ENCODE assay signal across 8 mouse cellular contexts in genomic region chr14:25607968-25608491, GRCm38 (mm10).
DNase-seq lines count a peak whose midpoint lies in the region; ATAC-seq and TF ChIP-seq lines count a peak whose summit lies in the region.

No protein-coding gene starts in this region.

- no peaks in the 10 kb centered on the region for H3K9me3 ChIP-seq in kidney, embryonic 14.5 days (ENCODE audit: control insufficient read depth, low read length)
- no peaks in the 10 kb centered on the region for H3K9me3 ChIP-seq in lung, embryonic 14.5 days (ENCODE audit: low read depth, low read length)
- H3K9me3 ChIP-seq in neural tube, embryonic 15.5 days (replicated peaks): no peaks in the 10 kb centered on the region

- H3K27me3 ChIP-seq in kidney, embryonic 14.5 days (ENCODE audit: control insufficient read depth, insufficient read depth, low read length): no peaks in the 10 kb centered on the region
- no peaks in the 10 kb centered on the region for H3K27me3 ChIP-seq in lung, embryonic 14.5 days (ENCODE audit: insufficient read depth, low read length)
- H3K27me3 ChIP-seq in neural tube, embryonic 15.5 days (replicated peaks): no peaks in the 10 kb centered on the region

- peak overlapping the region; percentile 91 for H3K9ac ChIP-seq in kidney, embryonic 14.5 days (ENCODE audit: low read depth, low read length)
- H3K9ac ChIP-seq in lung, embryonic 14.5 days: peak overlapping the region; percentile 90
- peak overlapping the region; percentile 80 for H3K9ac ChIP-seq in neural tube, embryonic 15.5 days (replicated peaks)

- peak; percentile 63 for ATAC-seq in kidney, embryonic 14.5 days (ENCODE audit: low FRiP score, low TSS enrichment)
- ATAC-seq in lung, embryonic 14.5 days (ENCODE audit: insufficient read depth): peak; percentile 64
- peak; percentile 83 for ATAC-seq in neural tube, embryonic 15.5 days (ENCODE audit: low FRiP score)

- under 1% methylated on average over 31 of the region's 53 CpGs for WGBS in kidney, embryonic 14.5 days
- WGBS in lung, embryonic 14.5 days: under 1% methylated on average over 49 of the region's 53 CpGs
- WGBS in neural tube, embryonic 15.5 days: under 1% methylated on average over 41 of the region's 53 CpGs

- no peaks in the 10 kb centered on the region for H3K36me3 ChIP-seq in kidney, embryonic 14.5 days (ENCODE audit: control insufficient read depth, insufficient read depth, low read length)
- no peaks in the 10 kb centered on the region for H3K36me3 ChIP-seq in lung, embryonic 14.5 days (ENCODE audit: insufficient read depth)
- no peaks in the 10 kb centered on the region for H3K36me3 ChIP-seq in neural tube, embryonic 15.5 days

- H3K4me1 ChIP-seq in kidney, embryonic 14.5 days (ENCODE audit: control insufficient read depth, insufficient read depth, low read length): peaks cover 77% of the 10 kb centered on the region
- peaks cover 49% of the 10 kb centered on the region for H3K4me1 ChIP-seq in lung, embryonic 14.5 days (ENCODE audit: insufficient read depth)
- H3K4me1 ChIP-seq in neural tube, embryonic 15.5 days: peaks cover 80% of the 10 kb centered on the region

- H3K27ac ChIP-seq in kidney, embryonic 14.5 days (ENCODE audit: low read depth, low read length): peak overlapping the region; percentile 96
- H3K27ac ChIP-seq in lung, embryonic 14.5 days (ENCODE audit: low read depth): peak overlapping the region; percentile 94
- H3K27ac ChIP-seq in neural tube, embryonic 15.5 days (replicated peaks): peak overlapping the region; percentile 98

- H3K4me3 ChIP-seq in kidney, embryonic 14.5 days (ENCODE audit: low read length): peak overlapping the region; percentile 81
- peak overlapping the region; percentile 71 for H3K4me3 ChIP-seq in lung, embryonic 14.5 days (ENCODE audit: low read depth, low read length)
- peak overlapping the region; percentile 67 for H3K4me3 ChIP-seq in neural tube, embryonic 15.5 days (replicated peaks)

- H3K4me2 ChIP-seq in kidney, embryonic 14.5 days (replicated peaks; ENCODE audit: low read depth, low read length): peak overlapping the region; percentile 98
- H3K4me2 ChIP-seq in lung, embryonic 14.5 days: peak overlapping the region; percentile 99
- H3K4me2 ChIP-seq in neural tube, embryonic 15.5 days: peak overlapping the region; percentile 89

- DNase-seq in layer of hippocampus, adult 11-12 months (ENCODE audit: low spot score): peak; percentile 78
- DNase-seq in layer of hippocampus, adult 8-10 months (ENCODE audit: low spot score in 2 of 2): no peak
- peak; percentile 60 for DNase-seq in brain, embryonic 18.5 days (ENCODE audit: low read depth, low spot score)
- DNase-seq in frontal cortex, postnatal 10 days (ENCODE audit: low spot score in 2 of 2): peak; percentile 71
- peak; percentile 72 for DNase-seq in lung, embryonic 14.5 days
- DNase-seq in thymus, postnatal 4 days: peak; percentile 71

- TF ChIP-seq CTCF in lung, embryonic 14.5 days (IDR thresholded peaks at IDR 0.05; ENCODE audit: low read depth): no peak

Comparison
In these comparisons a context has a peak if more than half of its experiments do, and no peak if none do; other contexts are left out.
1. DNase-seq: peak in layer of hippocampus, adult 11-12 months (single experiment), brain, embryonic 18.5 days (single experiment), frontal cortex, postnatal 10 days (2 of 2), lung, embryonic 14.5 days (single experiment) and thymus, postnatal 4 days (single experiment); none in layer of hippocampus, adult 8-10 months (0 of 2).
2. Peak in every context shown above with its lines, with median percentiles within 50 percentile points of each other: ATAC-seq, H3K27ac ChIP-seq, H3K4me2 ChIP-seq, H3K4me3 ChIP-seq and H3K9ac ChIP-seq.